Mouse (Mus musculus): ENCODE results near the gene Epha2. TPM values are rescaled to one million over a fixed set of nuclear protein-coding genes. Genes with fewer than 3 reads are reported as not detected.

The Epha2 gene
- polyA plus RNA-seq, 1 experiment from 2014 or later = 10.3 TPM

DNA sequence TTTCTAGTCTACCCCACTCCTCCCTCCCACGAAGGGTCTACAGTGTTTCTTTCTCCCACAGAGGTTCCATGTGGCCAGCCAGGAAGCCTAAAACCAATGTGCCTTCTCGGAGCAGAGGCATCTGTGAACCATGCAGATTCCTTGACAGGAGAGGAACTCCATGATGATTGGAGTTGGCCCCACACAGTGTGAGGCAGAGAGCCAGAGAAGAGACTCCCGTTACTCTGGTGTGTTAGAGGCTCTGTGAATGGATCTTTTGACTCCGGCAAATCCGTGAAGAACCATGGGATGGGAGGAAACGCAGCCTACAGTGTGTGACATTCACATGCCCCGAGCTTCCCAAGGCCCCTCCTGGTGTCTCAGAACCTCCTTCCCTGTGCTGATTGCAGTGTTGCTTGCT, 42.5 kb downstream of the Epha2 start:
- Histone ChIP-seq H3K36me3 (ENCODE audit: insufficient read depth, low read length) (no peaks in the 10 kb centered on the region), H3K9me3 (ENCODE audit: low read length) (no peaks in the 10 kb centered on the region), H3K27ac (ENCODE audit: low read length) (no peak overlapping the region), H3K4me1 (ENCODE audit: insufficient read depth, low read depth, low read length) (peaks cover 7% of the 10 kb centered on the region), H3K9ac (replicated peaks; ENCODE audit: low read depth) (no peak overlapping the region), H3K4me3 (ENCODE audit: low read depth, low read length) (no peak overlapping the region), H3K27me3 (replicated peaks; ENCODE audit: insufficient read depth, low read length) (no peaks in the 10 kb centered on the region), H3K4me2 (replicated peaks; ENCODE audit: low read depth, low read length) (no peak overlapping the region)
- 66% methylated on average over 7 of the region's 7 CpGs for WGBS
- DNase-seq (ENCODE audit: low spot score) (no peak), ATAC-seq (no peak)
- TF ChIP-seq EP300 (IDR thresholded peaks at IDR 0.05) = no peak
- TF ChIP-seq CTCF (IDR thresholded peaks at IDR 0.05) = no peak

DNA sequence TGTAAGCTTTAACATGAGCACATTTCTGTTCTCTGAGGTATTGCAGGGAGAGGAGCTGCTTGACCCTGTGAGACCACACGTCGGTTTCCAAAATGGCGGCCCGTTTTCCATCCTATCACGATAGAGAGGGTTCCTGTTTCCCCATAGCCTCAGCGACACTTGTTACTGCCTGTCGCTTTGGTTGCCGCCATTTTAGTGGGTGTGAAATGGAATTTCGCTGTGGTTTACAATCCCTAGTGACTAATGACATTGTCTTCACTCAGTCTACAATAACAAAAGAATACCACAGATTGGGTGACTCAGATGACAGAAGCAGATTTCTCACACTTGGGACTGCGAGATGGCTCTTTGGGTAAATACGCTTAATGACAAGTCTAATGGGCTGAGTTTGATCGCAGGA, 44.2 kb downstream of the Epha2 start:
- Histone ChIP-seq H3K4me2 (replicated peaks; ENCODE audit: low read depth, low read length) (no peak overlapping the region), H3K4me1 (ENCODE audit: insufficient read depth, low read depth, low read length) (peaks cover 7% of the 10 kb centered on the region), H3K27ac (ENCODE audit: low read length) (no peak overlapping the region), H3K36me3 (ENCODE audit: insufficient read depth, low read length) (no peaks in the 10 kb centered on the region), H3K9ac (replicated peaks; ENCODE audit: low read depth) (no peak overlapping the region), H3K27me3 (replicated peaks; ENCODE audit: insufficient read depth, low read length) (no peaks in the 10 kb centered on the region), H3K9me3 (ENCODE audit: low read length) (no peaks in the 10 kb centered on the region), H3K4me3 (ENCODE audit: low read depth, low read length) (no peak overlapping the region)
- TF ChIP-seq EP300 (IDR thresholded peaks at IDR 0.05) (no peak), CTCF (IDR thresholded peaks at IDR 0.05) (no peak)
- ATAC-seq (no peak), DNase-seq (ENCODE audit: low spot score) (no peak)
- WGBS = 84% methylated on average over 12 of the region's 12 CpGs

DNA sequence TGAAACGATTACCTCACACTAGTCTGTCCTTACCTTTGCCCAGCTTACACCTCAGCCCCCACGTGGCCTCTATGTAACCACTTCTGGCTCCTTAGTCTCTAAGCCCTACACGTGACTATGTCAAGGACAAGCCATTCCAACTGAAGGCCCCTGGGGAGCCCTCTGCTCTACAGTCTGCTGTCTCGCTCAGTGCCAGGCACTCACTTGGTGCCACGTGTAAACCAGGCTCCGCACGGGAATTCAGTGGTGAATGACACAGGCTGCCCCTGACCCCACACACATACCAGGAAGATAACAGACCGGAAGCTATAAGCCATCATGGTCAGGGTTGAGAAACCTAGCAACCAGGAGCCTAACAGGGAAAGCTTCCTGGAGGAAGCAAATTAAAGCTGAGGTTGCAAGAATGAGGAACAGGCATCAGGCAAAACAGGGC, 46.3 kb downstream of the Epha2 start:
- peak; percentile 91 for DNase-seq (ENCODE audit: low spot score)

DNA sequence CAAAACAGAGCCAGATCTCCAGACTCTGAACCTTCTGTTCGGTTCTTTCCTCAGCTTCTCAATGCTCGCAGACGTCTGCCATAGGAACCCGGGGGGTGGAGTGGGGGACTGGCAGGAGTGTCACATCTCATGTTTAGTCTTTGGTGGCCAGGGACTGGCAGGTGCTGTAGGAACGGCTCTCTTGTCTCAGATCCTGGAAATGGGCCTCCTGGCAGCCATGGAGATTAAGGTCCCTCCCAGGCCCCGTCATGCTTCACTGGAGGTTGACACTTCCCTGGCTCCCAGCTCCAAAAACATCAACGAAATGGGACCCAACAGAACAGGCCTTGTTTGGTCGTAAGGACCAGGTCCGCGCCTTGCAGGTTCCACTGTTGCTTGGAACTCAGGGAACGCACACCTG, 47.6 kb downstream of the Epha2 start:
- Histone ChIP-seq H3K4me2 (replicated peaks; ENCODE audit: low read depth, low read length) (no peak overlapping the region), H3K27ac (ENCODE audit: low read length) (no peak overlapping the region), H3K36me3 (ENCODE audit: insufficient read depth, low read length) (no peaks in the 10 kb centered on the region), H3K9me3 (ENCODE audit: low read length) (no peaks in the 10 kb centered on the region), H3K4me3 (ENCODE audit: low read depth, low read length) (no peak overlapping the region), H3K4me1 (ENCODE audit: insufficient read depth, low read depth, low read length) (peaks cover 7% of the 10 kb centered on the region), H3K27me3 (replicated peaks; ENCODE audit: insufficient read depth, low read length) (no peaks in the 10 kb centered on the region), H3K9ac (replicated peaks; ENCODE audit: low read depth) (no peak overlapping the region)
- WGBS = 69% methylated on average over 11 of the region's 11 CpGs
- DNase-seq (ENCODE audit: low spot score) = no peak
- no peak for ATAC-seq
- no peak for TF ChIP-seq CTCF (IDR thresholded peaks at IDR 0.05)
- no peak for TF ChIP-seq EP300 (IDR thresholded peaks at IDR 0.05)

More for the DNA sequence above, 46.3 kb downstream of the Epha2 start:
- 32% methylated on average over 8 of the region's 8 CpGs for WGBS
- Histone ChIP-seq H3K36me3 (ENCODE audit: insufficient read depth, low read length) (no peaks in the 10 kb centered on the region), H3K9me3 (ENCODE audit: low read length) (no peaks in the 10 kb centered on the region), H3K27me3 (replicated peaks; ENCODE audit: insufficient read depth, low read length) (no peaks in the 10 kb centered on the region), H3K4me3 (ENCODE audit: low read depth, low read length) (no peak overlapping the region), H3K27ac (ENCODE audit: low read length) (no peak overlapping the region), H3K4me2 (replicated peaks; ENCODE audit: low read depth, low read length) (no peak overlapping the region), H3K4me1 (ENCODE audit: insufficient read depth, low read depth, low read length) (peaks cover 7% of the 10 kb centered on the region), H3K9ac (replicated peaks; ENCODE audit: low read depth) (no peak overlapping the region)
- peak; percentile 98 for ATAC-seq
- TF ChIP-seq CTCF (IDR thresholded peaks at IDR 0.05) (no peak), EP300 (IDR thresholded peaks at IDR 0.05) (no peak)

DNA sequence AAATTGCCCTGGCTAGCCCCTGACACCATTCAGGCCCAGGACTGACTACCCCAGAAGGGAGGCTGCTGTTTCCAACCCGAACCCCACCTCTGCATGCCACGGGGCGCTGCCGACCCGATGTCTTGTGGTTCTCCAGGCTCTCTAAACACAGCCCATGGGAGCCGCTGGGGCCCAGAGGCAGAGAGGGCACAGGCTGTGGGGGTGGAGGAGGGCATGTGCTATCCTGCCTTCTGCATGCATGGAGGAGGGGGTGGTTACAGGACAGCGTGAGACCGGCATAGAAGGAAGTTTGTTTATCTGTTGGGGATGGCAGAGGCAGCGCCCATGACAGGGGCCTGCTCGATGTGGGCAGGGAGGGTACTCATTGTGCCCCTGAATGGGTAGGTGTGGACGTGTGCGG, 49.0 kb downstream of the Epha2 start:
- TF ChIP-seq CTCF (IDR thresholded peaks at IDR 0.05) = no peak
- TF ChIP-seq EP300 (IDR thresholded peaks at IDR 0.05) = no peak
- H3K27ac ChIP-seq (ENCODE audit: low read length) = no peak overlapping the region

DNA sequence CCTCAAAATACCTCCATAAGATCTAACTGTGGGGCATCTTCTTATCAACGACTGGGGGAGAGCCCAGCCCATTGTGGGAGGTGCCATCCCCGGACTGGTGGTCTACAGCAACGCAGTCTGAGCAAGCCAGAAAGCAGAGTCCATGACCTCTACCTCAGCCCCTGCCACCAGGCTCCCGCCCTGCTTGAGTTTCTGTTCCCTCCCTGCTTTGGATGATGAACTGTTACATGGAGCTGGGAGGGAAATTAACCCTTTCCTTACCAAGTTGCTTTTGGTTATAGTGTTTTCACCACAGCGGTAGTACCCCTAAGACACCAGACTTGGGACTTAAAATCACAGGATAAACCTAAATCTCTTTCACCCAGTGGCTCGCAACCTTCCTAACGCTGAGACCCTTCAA, 50.9 kb downstream of the Epha2 start:
- 50% methylated on average over 7 of the region's 7 CpGs for WGBS
- H3K27me3 ChIP-seq (replicated peaks; ENCODE audit: insufficient read depth, low read length) = no peaks in the 10 kb centered on the region
- TF ChIP-seq CTCF (IDR thresholded peaks at IDR 0.05) (no peak), EP300 (IDR thresholded peaks at IDR 0.05) (no peak)
- H3K36me3 ChIP-seq (ENCODE audit: insufficient read depth, low read length) = no peaks in the 10 kb centered on the region
- no peak for ATAC-seq
- H3K4me1 ChIP-seq (ENCODE audit: insufficient read depth, low read depth, low read length) = peaks cover 7% of the 10 kb centered on the region
- DNase-seq (ENCODE audit: low spot score) = no peak
- H3K9ac ChIP-seq (replicated peaks; ENCODE audit: low read depth) = no peak overlapping the region
- no peak overlapping the region for H3K4me2 ChIP-seq (replicated peaks; ENCODE audit: low read depth, low read length)
- no peak overlapping the region for H3K27ac ChIP-seq (ENCODE audit: low read length)
- no peak overlapping the region for H3K4me3 ChIP-seq (ENCODE audit: low read depth, low read length)
- no peaks in the 10 kb centered on the region for H3K9me3 ChIP-seq (ENCODE audit: low read length)

More for the DNA sequence above, 49.0 kb downstream of the Epha2 start:
- no peaks in the 10 kb centered on the region for H3K27me3 ChIP-seq (replicated peaks; ENCODE audit: insufficient read depth, low read length)
- no peak overlapping the region for H3K4me2 ChIP-seq (replicated peaks; ENCODE audit: low read depth, low read length)
- H3K9me3 ChIP-seq (ENCODE audit: low read length) = no peaks in the 10 kb centered on the region
- DNase-seq (ENCODE audit: low spot score) (no peak), ATAC-seq (no peak)
- peaks cover 7% of the 10 kb centered on the region for H3K4me1 ChIP-seq (ENCODE audit: insufficient read depth, low read depth, low read length)
- no peaks in the 10 kb centered on the region for H3K36me3 ChIP-seq (ENCODE audit: insufficient read depth, low read length)
- 66% methylated on average over 12 of the region's 12 CpGs for WGBS
- H3K4me3 ChIP-seq (ENCODE audit: low read depth, low read length) = no peak overlapping the region
- H3K9ac ChIP-seq (replicated peaks; ENCODE audit: low read depth) = no peak overlapping the region

DNA sequence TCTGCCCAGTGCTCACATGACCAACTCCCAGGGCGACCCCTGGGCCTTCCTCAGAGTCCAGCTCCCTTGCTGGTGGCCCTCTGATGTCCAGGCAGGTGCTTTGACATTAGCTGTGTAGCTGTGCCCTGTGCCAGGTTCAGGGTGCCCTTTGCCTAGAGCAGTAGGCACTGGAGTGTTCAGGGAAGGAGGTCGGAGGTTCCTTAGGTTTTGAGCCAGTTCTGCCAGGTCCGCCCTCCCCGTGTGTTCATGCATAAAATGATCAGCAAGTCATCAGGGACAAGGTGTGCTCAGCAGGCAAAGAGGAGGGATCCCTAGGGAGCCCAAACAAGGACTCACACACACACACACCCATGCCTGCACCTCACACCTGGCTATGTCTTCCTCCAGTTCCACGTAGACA, 51.9 kb downstream of the Epha2 start:
- TF ChIP-seq CTCF (IDR thresholded peaks at IDR 0.05) (no peak), EP300 (IDR thresholded peaks at IDR 0.05) (no peak)
- H3K27ac ChIP-seq (ENCODE audit: low read length) = no peak overlapping the region
- peaks cover 1% of the 10 kb centered on the region; the same call in 1 of the 2 replicates for H3K4me1 ChIP-seq (ENCODE audit: insufficient read depth, low read depth, low read length)
- H3K9me3 ChIP-seq (ENCODE audit: low read length) = peaks cover 3% of the 10 kb centered on the region; the same call in 1 of the 2 replicates
- no peaks in the 10 kb centered on the region for H3K36me3 ChIP-seq (ENCODE audit: insufficient read depth, low read length)
- no peak overlapping the region for H3K4me2 ChIP-seq (replicated peaks; ENCODE audit: low read depth, low read length)
- 70% methylated on average over 5 of the region's 5 CpGs for WGBS
- no peak for ATAC-seq
- H3K9ac ChIP-seq (replicated peaks; ENCODE audit: low read depth) = no peak overlapping the region
- H3K4me3 ChIP-seq (ENCODE audit: low read depth, low read length) = no peak overlapping the region
- H3K27me3 ChIP-seq (replicated peaks; ENCODE audit: insufficient read depth, low read length) = no peaks in the 10 kb centered on the region
- no peak for DNase-seq (ENCODE audit: low spot score)

Data from lung, postnatal 0 days (tissue).